Mouse (Mus musculus) intestine, embryonic 15.5 days (tissue): ENCODE measurements at regions not wholly inside any gene's neighbourhood (a gene's known extent, or its start where the extent isn't known, plus 50 kb on each side); places are given as distances from the start of the nearest gene placed in this dataset.
A peak's percentile ranks its signal among the peaks of the same experiment; 100 is the strongest.

Experiments
- ATAC-seq: fragments of 200-750 bp; cut with Nextera tagmentation; 2 replicates; pipeline ENCODE4 v1.8.0; 2017; ENCODE audit warnings: moderate TSS enrichment, moderate library complexity
- H3K27ac ChIP-seq: fragments of 300-500 bp; sonication (generic); 2 replicates; pipeline ENCODE4 v1.5.1; 2015; ENCODE audit warnings: mild to moderate bottlenecking, inconsistent platforms
- H3K27me3 ChIP-seq: fragments of 300-500 bp; sonication (generic); replicated peaks from 2 replicates; pipeline ENCODE4 v1.6.1; 2015; ENCODE audit warnings: inconsistent platforms
- H3K36me3 ChIP-seq: fragments of 300-500 bp; sonication (generic); 2 replicates; pipeline ENCODE4 v1.6.1; 2015; ENCODE audit warnings: inconsistent platforms
- H3K4me1 ChIP-seq: fragments of 300-500 bp; sonication (generic); replicated peaks from 2 replicates; pipeline ENCODE4 v1.6.1; 2015; ENCODE audit warnings: inconsistent platforms
- H3K4me2 ChIP-seq: fragments of 300-500 bp; sonication (generic); replicated peaks from 2 replicates; pipeline ENCODE4 v1.6.1; 2015; ENCODE audit warnings: mild to moderate bottlenecking, inconsistent platforms
- H3K4me3 ChIP-seq: fragments of 300-500 bp; sonication (generic); replicated peaks from 2 replicates; pipeline ENCODE4 v1.5.1; 2015; ENCODE audit warnings: inconsistent platforms
- H3K9ac ChIP-seq: fragments of 300-500 bp; sonication (generic); 2 replicates; pipeline ENCODE4 v1.6.1; 2015; ENCODE audit warnings: inconsistent platforms
- H3K9me3 ChIP-seq: fragments of 300-500 bp; sonication (generic); 2 replicates; pipeline ENCODE4 v1.6.1; 2016; ENCODE audit warnings: inconsistent platforms
- WGBS: fragments of 180-500 bp; shearing (Covaris S2); methylation state at CpG from one replicate; pipeline ENCODE4 v1.1.7; 2015; 5-methylcytosine and 5-hydroxymethylcytosine counted together

DNA sequence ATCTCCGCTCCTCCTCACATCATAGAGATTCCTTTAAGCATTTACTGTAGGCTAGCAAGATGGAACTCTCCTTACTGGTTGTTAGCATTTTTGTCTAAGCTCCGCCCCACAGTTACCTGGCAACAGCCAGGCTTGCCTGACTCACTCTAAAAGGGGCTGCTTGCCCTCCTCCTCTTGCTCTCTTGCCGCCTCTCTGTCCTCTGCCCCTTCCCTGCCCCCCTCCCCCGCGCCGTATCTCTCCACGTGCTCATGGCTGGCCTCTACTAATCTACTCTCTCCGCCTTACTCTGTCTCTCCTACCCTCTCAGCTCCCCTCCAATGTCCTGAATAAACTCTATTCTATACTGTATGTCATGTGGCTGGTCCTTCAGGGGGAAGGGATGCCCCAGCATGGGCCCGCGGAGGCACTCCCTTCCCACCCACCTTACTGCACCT lies 59.9 kb upstream of the Zfp644 start:
- Histone ChIP-seq H3K4me2 (peak overlapping the region; percentile 47), H3K27ac (no peak overlapping the region), H3K4me1 (peaks cover 8% of the 10 kb centered on the region; the same call in 1 of the 2 replicates), H3K9ac (no peak overlapping the region), H3K27me3 (peaks cover 8% of the 10 kb centered on the region), H3K4me3 (no peak overlapping the region), H3K9me3 (no peaks in the 10 kb centered on the region), H3K36me3 (no peaks in the 10 kb centered on the region)
- peak; percentile 53; the same call in 1 of the 2 replicates for ATAC-seq
- 5% methylated on average over 10 of the region's 10 CpGs for WGBS

DNA sequence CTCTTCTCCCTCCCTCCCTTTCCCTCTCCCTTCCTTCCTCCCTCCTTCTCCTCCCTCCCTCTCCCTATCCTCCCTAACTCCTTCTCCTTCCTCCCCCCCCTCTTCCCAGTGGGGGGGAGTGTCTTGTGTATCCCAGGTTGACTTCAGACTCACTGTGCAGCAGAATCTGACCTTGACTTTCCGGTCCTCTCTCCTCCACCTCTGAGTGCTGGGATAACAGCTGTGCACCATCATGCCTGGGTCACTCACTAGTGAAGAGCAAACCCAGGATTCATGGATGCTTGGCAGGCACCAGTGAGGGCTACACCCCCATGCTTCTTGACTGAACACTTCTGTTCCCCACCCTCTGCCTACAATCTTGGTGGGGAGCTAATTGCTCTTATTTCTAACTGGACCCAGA lies 56.2 kb upstream of the Zfp644 start:
- H3K9ac ChIP-seq = no peak overlapping the region
- no peak overlapping the region for H3K4me3 ChIP-seq
- H3K4me1 ChIP-seq = peaks cover 8% of the 10 kb centered on the region; the same call in 1 of the 2 replicates
- no peak overlapping the region for H3K27ac ChIP-seq
- no peak for ATAC-seq
- no peaks in the 10 kb centered on the region for H3K36me3 ChIP-seq
- H3K4me2 ChIP-seq = no peak overlapping the region
- WGBS = 50% methylated on average over 1 of the region's 1 CpGs
- H3K27me3 ChIP-seq = peaks cover 8% of the 10 kb centered on the region
- H3K9me3 ChIP-seq = no peaks in the 10 kb centered on the region

DNA sequence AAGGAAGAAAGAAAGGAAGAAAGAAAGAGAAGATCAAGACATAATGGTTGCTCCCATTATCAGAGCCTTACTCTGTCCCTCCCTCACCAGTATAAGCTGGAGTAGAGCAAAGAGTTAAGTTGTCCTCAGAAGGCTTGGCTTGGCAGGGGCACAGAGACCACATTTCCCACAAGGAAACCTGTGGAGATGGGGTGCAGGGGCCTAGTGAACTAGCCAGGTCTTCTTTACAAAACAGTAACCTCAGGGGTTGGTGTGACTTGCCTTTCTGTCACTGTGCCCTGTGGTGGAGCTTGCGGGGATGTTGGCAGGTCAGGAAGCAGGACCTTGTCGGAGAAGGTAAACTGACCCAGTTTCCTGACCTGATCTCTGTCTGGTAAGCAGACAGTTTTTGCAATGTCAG lies 53.1 kb upstream of the Zfp644 start:
- no peak overlapping the region for H3K27ac ChIP-seq
- no peaks in the 10 kb centered on the region for H3K27me3 ChIP-seq
- H3K4me2 ChIP-seq = no peak overlapping the region
- H3K9ac ChIP-seq = no peak overlapping the region
- no peak overlapping the region for H3K4me3 ChIP-seq
- H3K4me1 ChIP-seq = no peaks in the 10 kb centered on the region
- no peak for ATAC-seq
- H3K36me3 ChIP-seq = no peaks in the 10 kb centered on the region
- H3K9me3 ChIP-seq = no peaks in the 10 kb centered on the region
- WGBS = 85% methylated on average over 2 of the region's 2 CpGs

DNA sequence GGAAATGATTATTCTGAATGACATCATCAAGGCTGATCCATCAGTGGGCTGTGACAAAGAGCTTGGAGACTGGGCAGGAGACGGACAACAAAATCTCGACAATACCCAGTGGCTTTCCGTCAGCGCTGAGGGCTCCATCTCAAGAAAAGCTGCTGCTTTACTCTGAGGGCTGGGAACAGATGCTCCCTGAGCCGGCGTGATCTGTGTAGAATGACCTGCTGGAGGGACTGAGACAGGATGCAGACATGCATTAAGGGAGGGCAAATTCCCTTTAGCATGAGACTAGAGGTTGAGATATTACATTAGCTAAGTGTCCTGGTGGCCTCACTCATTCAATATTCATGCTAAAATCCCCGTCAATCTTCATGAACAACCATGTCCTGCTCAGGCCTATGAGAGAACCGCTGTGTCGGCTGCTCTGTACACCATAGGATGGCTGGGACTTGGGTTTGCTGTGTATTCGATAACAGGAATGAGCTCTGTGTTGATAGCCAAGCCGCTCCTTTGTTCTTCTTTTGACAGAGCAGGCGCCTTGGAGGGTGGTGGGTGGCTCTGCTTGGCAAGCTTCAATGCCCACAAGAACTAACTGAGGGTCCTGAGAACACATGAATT lies 51.5 kb upstream of the Zfp644 start:
- Histone ChIP-seq H3K9ac (no peak overlapping the region), H3K27me3 (no peaks in the 10 kb centered on the region), H3K4me3 (no peak overlapping the region), H3K4me1 (no peaks in the 10 kb centered on the region), H3K9me3 (no peaks in the 10 kb centered on the region), H3K36me3 (no peaks in the 10 kb centered on the region), H3K27ac (no peak overlapping the region), H3K4me2 (no peak overlapping the region)
- 57% methylated on average over 12 of the region's 12 CpGs for WGBS
- ATAC-seq = no peak
